Mouse (Mus musculus): Measurements from ENCODE around the gene Stk11. TPM values are rescaled to one million over a fixed set of nuclear protein-coding genes. Genes with fewer than 3 reads are reported as not detected.

Stk11 gene
- polyA plus RNA-seq, 1 experiment from 2014 or later: 140 TPM

DNA sequence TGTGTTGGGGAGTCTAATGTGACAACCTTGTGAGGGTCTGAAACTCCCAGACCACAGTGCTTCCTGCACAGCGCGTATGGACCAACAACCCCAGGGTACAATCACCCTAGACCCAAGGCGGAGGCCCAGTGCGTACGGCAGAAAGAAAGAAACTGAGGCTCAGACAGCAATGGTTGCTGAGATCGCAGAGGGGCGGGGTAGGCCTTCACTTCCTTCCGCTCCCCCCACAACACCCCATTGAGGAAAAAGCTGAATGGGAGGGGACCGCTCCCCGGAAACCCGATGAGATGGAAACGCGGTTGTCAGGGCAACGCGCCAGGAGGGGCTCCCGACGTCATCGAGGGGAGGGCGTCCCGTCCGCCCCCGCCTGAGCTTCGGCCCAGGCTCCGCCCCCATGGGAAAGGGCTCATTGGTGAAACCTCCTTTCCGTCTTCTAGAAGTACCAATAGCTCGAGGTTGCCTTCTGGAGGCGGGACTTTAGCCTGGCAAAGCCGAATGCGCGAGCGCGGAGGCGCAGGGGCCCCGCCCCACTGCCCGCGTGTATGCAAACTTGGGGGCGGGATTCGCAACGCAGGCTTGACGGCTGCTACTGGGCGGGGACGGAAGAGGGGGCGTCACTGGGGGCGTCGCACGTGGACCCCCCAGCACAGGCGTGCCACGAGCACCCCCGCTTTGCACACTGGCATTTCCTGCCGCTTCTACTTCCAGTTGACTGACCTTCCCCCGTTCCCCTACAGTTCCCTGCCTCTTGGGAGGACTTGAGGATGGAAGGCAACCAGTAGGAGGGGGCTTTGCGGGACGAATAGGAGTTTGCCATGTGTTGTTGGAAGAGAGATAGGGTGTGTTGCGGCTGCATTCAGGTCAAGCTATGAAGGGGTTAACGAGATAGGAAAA lies 44.2 kb downstream of the Stk11 start:
- H3K27me3 ChIP-seq: no peaks in the 10 kb centered on the region
- DNase-seq (ENCODE audit: low read depth, low spot score): peak; percentile 97
- CTCF ChIA-PET: interaction anchor here (1.0 to 1.4 kb wide), 3 partner anchors 9 to 98 kb away, joined by 3 to 5 read pairs (median 3); no protein-coding TSS in a partner anchor
- in situ Hi-C loops (cut with MboI; ENCODE audit: low pct_unique_long_range_greater_than_20kb): no loop called here
- peak; percentile 44 for ATAC-seq
- POLR2A ChIA-PET: interaction anchor here (11.6 kb wide), 1 partner anchor 10 kb away, joined by 191 read pairs; the partner anchor contains the start of gene Midn
- no peak for TF ChIP-seq CTCF (IDR thresholded peaks at IDR 0.05)

- no peaks in the 10 kb centered on the region for H3K27me3 ChIP-seq
- ATAC-seq: peak; percentile 24
- in situ Hi-C loops (cut with MboI; ENCODE audit: low pct_unique_long_range_greater_than_20kb): no loop called here
- DNase-seq (ENCODE audit: low read depth, low spot score): peak; percentile 96
- TF ChIP-seq CTCF (IDR thresholded peaks at IDR 0.05): no peak
- POLR2A ChIA-PET: interaction anchor here (11.6 kb wide), 1 partner anchor 11 kb away, joined by 191 read pairs; the partner anchor contains the start of gene Midn
- CTCF ChIA-PET: interaction anchor here (1.0 to 1.7 kb wide), 4 partner anchors 8 to 99 kb away, joined by 3 to 6 read pairs (median 3); partner anchors contain the start of gene Cbarp
Observed at GRCm38 (mm10) chr10:80160455-80161371, 45.1 kb downstream of the Stk11 start.

DNA sequence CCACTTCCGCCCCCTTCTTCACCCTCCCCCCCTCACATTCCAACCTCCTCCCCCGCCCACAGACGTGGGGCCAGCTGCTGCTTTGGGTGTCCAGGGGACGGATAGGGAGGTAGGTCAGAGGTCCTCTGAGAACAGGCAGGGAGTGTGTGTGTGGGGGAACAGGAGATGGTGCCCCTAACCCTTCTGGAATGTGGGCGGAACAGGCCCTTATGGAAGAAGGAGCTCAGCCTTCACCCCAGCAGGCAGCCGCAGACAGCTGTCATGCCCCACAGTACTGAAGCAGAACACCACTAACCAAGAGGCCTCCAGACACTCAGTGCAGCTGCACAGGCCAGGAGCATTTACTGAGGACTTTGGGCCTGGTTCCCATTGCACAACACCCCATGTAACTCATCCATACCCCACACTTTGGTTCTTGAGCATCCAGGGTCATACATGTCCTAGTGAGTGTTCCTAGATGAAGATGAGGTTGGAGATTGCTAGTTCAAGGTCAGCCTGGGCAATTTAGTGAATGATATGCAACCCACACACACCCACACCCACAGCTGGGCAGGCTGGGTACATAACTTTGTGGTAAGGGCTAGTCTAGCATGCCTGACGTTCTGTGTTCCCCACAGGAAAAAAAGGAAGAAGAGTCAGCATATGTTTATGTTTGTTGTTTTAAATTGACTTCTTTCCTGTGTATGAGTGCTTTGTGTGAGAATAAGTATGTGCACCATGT lies 46.1 kb downstream of the Stk11 start:
- ATAC-seq (peak; percentile 3), DNase-seq (ENCODE audit: low read depth, low spot score) (peak; percentile 77)
- ChIA-PET CTCF (interaction anchor here (1.1 to 1.7 kb wide), 2 partner anchors 8 to 21 kb away, joined by 3 to 6 read pairs; partner anchors contain the start of gene Cbarp), POLR2A (interaction anchor here (0.6 to 11.6 kb wide), 2 partner anchors 12 to 215 kb away, joined by 3 to 191 read pairs; partner anchors contain the start of gene Midn)
- H3K27me3 ChIP-seq: no peaks in the 10 kb centered on the region
- in situ Hi-C loops (cut with MboI; ENCODE audit: low pct_unique_long_range_greater_than_20kb): no loop called here
- no peak for TF ChIP-seq CTCF (IDR thresholded peaks at IDR 0.05)

GRCm38 (mm10) chr10:80162243-80162608 lies 46.6 kb downstream of the Stk11 start:
- DNase-seq (ENCODE audit: low read depth, low spot score) (no peak), ATAC-seq (no peak)
- TF ChIP-seq CTCF (IDR thresholded peaks at IDR 0.05): no peak
- ChIA-PET POLR2A (interaction anchor here (0.6 to 11.6 kb wide), 2 partner anchors 12 to 216 kb away, joined by 3 to 191 read pairs; partner anchors contain the start of gene Midn), CTCF (interaction anchor here (1.1 to 1.7 kb wide), 2 partner anchors 9 to 21 kb away, joined by 3 to 6 read pairs; partner anchors contain the start of gene Cbarp)
- in situ Hi-C loops (cut with MboI; ENCODE audit: low pct_unique_long_range_greater_than_20kb): no loop called here
- H3K27me3 ChIP-seq: no peaks in the 10 kb centered on the region

DNA sequence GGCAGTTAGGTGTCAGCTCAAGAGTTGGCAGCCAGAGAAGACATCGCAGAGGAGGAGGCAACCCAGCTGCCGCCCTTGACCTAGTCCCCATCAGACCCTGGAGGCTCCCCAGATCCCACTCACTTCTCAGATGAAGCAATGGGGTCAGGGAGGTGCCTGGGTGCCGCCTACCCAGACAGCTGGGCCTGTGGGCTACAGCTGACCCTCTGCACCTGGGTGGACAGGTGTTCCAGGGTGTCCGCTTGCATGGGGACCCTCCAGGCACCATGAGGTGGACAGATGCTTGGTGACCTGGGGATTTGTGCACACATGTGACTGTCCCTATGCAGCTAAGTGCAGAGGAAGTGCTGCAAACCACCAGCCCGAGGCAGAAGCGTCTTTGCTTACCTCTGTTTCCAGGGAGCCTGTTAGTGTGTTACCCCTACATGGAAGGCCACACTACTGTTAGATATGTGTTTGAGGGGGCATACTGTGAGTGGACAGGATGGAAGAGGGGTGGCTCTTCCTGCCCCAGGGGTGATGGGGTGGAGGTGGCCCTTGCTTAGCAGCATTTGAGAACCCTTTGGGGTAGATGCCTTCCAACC lies 47.2 kb downstream of the Stk11 start:
- in situ Hi-C loops (cut with MboI; ENCODE audit: low pct_unique_long_range_greater_than_20kb): no loop called here
- ChIA-PET CTCF (no interaction called here), POLR2A (interaction anchor here (11.6 kb wide), 1 partner anchor 13 kb away, joined by 191 read pairs; the partner anchor contains the start of gene Midn)
- no peak for DNase-seq (ENCODE audit: low read depth, low spot score)
- TF ChIP-seq CTCF (IDR thresholded peaks at IDR 0.05): no peak
- ATAC-seq: no peak
- no peaks in the 10 kb centered on the region for H3K27me3 ChIP-seq

- no peak for TF ChIP-seq CTCF (IDR thresholded peaks at IDR 0.05)
- in situ Hi-C loops (cut with MboI; ENCODE audit: low pct_unique_long_range_greater_than_20kb): no loop called here
Observed at GRCm38 (mm10) chr10:80163721-80164120, 48.1 kb downstream of the Stk11 start.

GRCm38 (mm10) chr10:80164161-80164997 lies 48.8 kb downstream of the Stk11 start:
- ChIA-PET CTCF (interaction anchor here (0.9 to 4.4 kb wide), 14 partner anchors 10 to 206 kb away, joined by 3 to 69 read pairs (median 6); partner anchors contain the start of genes Cbarp, Cnn2, Stk11 and Tmem259), POLR2A (interaction anchor here (0.6 to 11.6 kb wide), 3 partner anchors 14 to 179 kb away, joined by 3 to 191 read pairs (median 3); partner anchors contain the start of gene Midn)
- in situ Hi-C loops (cut with MboI; ENCODE audit: low pct_unique_long_range_greater_than_20kb): no loop called here
- DNase-seq (ENCODE audit: low read depth, low spot score) (no peak), ATAC-seq (no peak)
- H3K27me3 ChIP-seq: no peaks in the 10 kb centered on the region
- TF ChIP-seq CTCF (IDR thresholded peaks at IDR 0.05): no peak

More at GRCm38 (mm10) chr10:80163721-80164120, 48.1 kb downstream of the Stk11 start:
- DNase-seq (ENCODE audit: low read depth, low spot score) (peak; percentile 76), ATAC-seq (no peak)
- no peaks in the 10 kb centered on the region for H3K27me3 ChIP-seq
- CTCF ChIA-PET: interaction anchor here (3.5 to 4.4 kb wide), 2 partner anchors 10 to 19 kb away, joined by 58 to 69 read pairs; no protein-coding TSS in a partner anchor
- POLR2A ChIA-PET: interaction anchor here (0.6 to 11.6 kb wide), 2 partner anchors 14 to 172 kb away, joined by 3 to 191 read pairs; partner anchors contain the start of gene Midn

DNA sequence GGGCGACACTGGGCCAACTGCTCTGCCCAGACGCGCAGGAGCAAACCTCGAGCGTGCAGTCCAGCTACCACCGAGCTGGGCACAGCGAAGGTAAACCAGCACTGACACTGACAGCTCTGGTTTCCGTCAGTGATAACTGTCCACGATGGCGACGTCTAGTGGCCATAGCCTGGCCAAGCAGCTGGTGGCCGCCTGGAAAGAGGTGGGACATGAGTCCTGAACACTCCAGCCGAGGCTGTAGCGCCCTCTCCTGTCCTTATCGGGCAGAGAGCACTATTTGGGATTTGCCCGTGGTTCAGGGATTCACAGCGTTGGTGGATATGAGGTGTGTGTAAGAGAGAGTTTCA lies 49.4 kb downstream of the Stk11 start:
- ATAC-seq (peak; percentile 19), DNase-seq (ENCODE audit: low read depth, low spot score) (peak; percentile 87)
- H3K27me3 ChIP-seq: no peaks in the 10 kb centered on the region
- in situ Hi-C loops (cut with MboI; ENCODE audit: low pct_unique_long_range_greater_than_20kb): no loop called here
- CTCF ChIA-PET: interaction anchor here (0.9 to 4.4 kb wide), 15 partner anchors 11 to 207 kb away, joined by 3 to 69 read pairs (median 5); partner anchors contain the start of genes Cbarp, Cnn2, Stk11 and Tmem259
- TF ChIP-seq CTCF (IDR thresholded peaks at IDR 0.05): no peak
- POLR2A ChIA-PET: interaction anchor here (1.2 to 11.6 kb wide), 4 partner anchors 15 to 179 kb away, joined by 3 to 191 read pairs (median 4); partner anchors contain the start of genes Cbarp and Midn
